Mouse (Mus musculus) hindbrain, embryonic 15.5 days (tissue): Measurements from ENCODE around the gene Rnf145. TPM values are rescaled to one million over a fixed set of nuclear protein-coding genes. Genes with fewer than 3 reads are reported as not detected.

Experiments
- ATAC-seq: fragments of 200-750 bp; cut with Nextera tagmentation; 2 replicates; pipeline ENCODE4 v1.8.0; 2017; ENCODE audit warnings: low read depth, moderate number of reproducible peaks, moderate TSS enrichment; ENCODE audit not compliant: low FRiP score
- H3K27ac ChIP-seq: fragments of 300-500 bp; sonication (generic); replicated peaks from 2 replicates; pipeline ENCODE4 v1.5.1; 2015; ENCODE audit warnings: mild to moderate bottlenecking, inconsistent platforms
- H3K27me3 ChIP-seq: fragments of 300-500 bp; sonication (generic); 2 replicates; pipeline ENCODE4 v1.6.1; 2015; ENCODE audit warnings: control low read depth, inconsistent platforms
- H3K36me3 ChIP-seq: fragments of 300-500 bp; sonication (generic); 2 replicates; pipeline ENCODE4 v1.6.1; 2015; ENCODE audit warnings: control low read depth, inconsistent platforms
- H3K4me1 ChIP-seq: fragments of 300-500 bp; sonication (generic); replicated peaks from 2 replicates; pipeline ENCODE4 v1.6.1; 2015; ENCODE audit warnings: control low read depth, inconsistent platforms
- H3K4me2 ChIP-seq: fragments of 300-500 bp; sonication (generic); 2 replicates; pipeline ENCODE4 v1.6.1; 2015; ENCODE audit warnings: moderate library complexity, mild to moderate bottlenecking, inconsistent platforms
- H3K4me3 ChIP-seq: fragments of 300-500 bp; sonication (generic); 2 replicates; pipeline ENCODE4 v1.5.1; 2015; ENCODE audit warnings: mild to moderate bottlenecking, inconsistent platforms
- H3K9ac ChIP-seq: fragments of 300-500 bp; sonication (generic); 2 replicates; pipeline ENCODE4 v1.6.1; 2015; ENCODE audit warnings: inconsistent platforms
- H3K9me3 ChIP-seq: fragments of 300-500 bp; sonication (generic); 2 replicates; pipeline ENCODE4 v1.6.1; 2016; ENCODE audit warnings: control low read depth, inconsistent platforms
- WGBS: fragments of 180-500 bp; shearing (Covaris S2); methylation state at CpG from one replicate; pipeline ENCODE4 v1.1.7; 2015; 5-methylcytosine and 5-hydroxymethylcytosine counted together
- microRNA-seq: library from miRNA; unstranded; fragments of <30 nt; microRNA quantifications from one replicate; pipeline ENCODE4, GENCODE M21; 2016
- polyA plus RNA-seq: library from polyadenylated mRNA; unstranded; fragments of >200 nt; fragmentation: Nextera tagmentation; extraction: Ambion mirVana; gene quantifications from 2 replicates; pipeline ENCODE4 v1.2.1, GENCODE M21; 2015

The Rnf145 gene
- polyA plus RNA-seq, 1 experiment from 2014 or later, result 119 TPM

DNA sequence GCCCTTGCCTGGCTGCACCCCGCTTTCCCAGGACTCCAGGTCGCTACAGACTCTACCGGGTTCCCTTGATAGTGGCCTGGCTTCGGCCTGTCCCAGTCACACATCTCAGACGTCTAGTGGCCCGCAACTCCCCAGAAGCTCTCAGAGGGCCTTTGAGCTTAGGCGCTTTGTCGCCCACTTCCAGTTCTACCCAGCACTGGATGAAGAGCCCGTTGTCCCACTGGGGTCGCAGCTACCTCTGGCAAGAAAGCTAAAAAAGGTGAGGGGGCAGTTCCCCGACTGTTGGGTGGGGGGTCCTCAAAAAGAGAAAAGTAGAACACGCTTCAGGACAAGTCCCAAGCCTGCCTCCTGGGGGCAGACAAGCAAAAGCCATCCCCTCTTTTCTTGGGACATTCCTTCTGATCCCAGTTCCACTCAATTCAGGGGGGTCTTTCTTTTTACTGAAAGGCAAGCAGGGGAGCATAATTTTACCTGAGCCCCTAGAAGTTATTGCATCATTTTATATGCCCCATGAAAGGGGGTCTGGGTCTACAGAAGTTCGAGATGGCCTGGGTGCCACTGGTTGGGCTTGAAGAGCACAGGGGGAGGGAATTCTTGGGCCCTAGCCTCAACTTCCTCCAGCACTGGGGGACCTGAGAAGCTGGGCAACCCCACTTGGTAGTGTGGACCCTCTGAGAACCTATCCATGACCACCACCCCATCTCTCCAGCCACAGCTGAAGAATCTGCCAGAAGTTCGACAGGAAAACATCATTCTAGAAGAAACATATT, 94.8 kb downstream of the Rnf145 start:
- 10% methylated on average over 14 of the region's 14 CpGs for WGBS
- ATAC-seq, result no peak

More for the DNA sequence above, 94.8 kb downstream of the Rnf145 start:
- H3K27me3 ChIP-seq, result peaks cover 14% of the 10 kb centered on the region; the same call in 1 of the 2 replicates
- H3K9ac ChIP-seq, result peak overlapping the region; percentile 45
- H3K4me1 ChIP-seq, result peaks cover 35% of the 10 kb centered on the region
- peak overlapping the region; percentile 84 for H3K4me2 ChIP-seq
- peak overlapping the region; percentile 39 for H3K4me3 ChIP-seq
- H3K9me3 ChIP-seq, result no peaks in the 10 kb centered on the region
- no peak overlapping the region for H3K27ac ChIP-seq
- H3K36me3 ChIP-seq, result no peaks in the 10 kb centered on the region

Small RNA genes lying within 50 kb of the gene (microRNA-seq; reads per million reads assigned to microRNA genes)
- gene Gm22121, result not detected

Other genes with a start within 250 kb of the Rnf145 start
- gene Il12b, start 118.9 kb upstream of the Rnf145 start, polyA plus RNA-seq, result not detected in 2 replicates
- gene Ublcp1, start 48.5 kb upstream of the Rnf145 start, polyA plus RNA-seq, result 56.0 and 57.0 TPM in 2 replicates
- 101 and 139 TPM in 2 replicates for gene Ebf1, start 98.4 kb downstream of the Rnf145 start, polyA plus RNA-seq